Mouse (Mus musculus) lung, adult 18-20 months (tissue): ENCODE data around the gene Pdcd10.

Experiments
- DNase-seq, 2 experiments: peaks; one replicate each; pipeline ENCODE4 v3.0.0; 2022; ENCODE audit warnings: mixed read lengths in 2 of 2

Pdcd10 gene

GRCm38 (mm10) chr3:75556695-75557291 lies at the start of gene Pdcd10:
TSS of gene Pdcd10 (minus strand) at chr3:75556856.
- peak; percentile 100 for DNase-seq

DNA sequence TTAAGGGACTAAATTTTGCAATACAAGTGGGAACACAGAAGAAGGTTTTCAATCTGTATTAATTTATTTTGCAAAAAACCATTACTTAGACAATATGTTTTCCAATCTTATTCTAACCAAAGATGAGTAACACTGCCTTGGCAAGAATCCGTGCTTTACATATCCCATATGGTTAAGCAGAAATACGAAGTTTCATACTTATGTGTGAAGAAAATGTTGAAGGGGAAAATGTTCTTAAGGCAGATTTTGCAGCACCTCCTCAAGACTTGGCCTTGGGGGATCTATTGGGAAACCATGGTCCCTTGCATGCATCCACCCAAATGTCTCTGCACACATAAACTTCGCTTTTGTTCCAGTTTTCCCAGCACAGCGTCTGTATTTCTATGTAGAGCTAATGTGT lies 28.2 kb upstream of the Pdcd10 start:
- no peak for DNase-seq

DNA sequence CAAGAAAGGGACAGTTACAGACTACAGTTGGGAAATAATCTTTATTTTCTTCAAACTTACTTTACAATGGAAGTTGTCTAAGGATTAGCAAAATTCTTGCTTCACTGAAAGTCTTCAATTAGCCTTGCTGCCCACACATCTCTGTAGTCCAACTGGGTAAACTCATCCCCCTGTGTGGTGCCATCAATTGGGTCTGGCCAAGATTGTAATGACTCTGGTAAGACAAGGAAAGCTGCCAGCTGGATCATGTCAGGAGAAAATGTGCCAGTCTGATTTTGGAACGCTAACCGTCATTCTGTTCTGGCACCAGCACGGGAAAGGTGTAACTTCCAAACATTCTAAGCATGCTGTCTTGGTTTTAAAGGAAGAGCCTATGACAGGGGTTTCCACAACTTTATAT lies 26.6 kb upstream of the Pdcd10 start:
- DNase-seq: no peak

- DNase-seq: peak; percentile 12 to 15
Observed at GRCm38 (mm10) chr3:75579352-75579751, 22.7 kb upstream of the Pdcd10 start.

- no peak for DNase-seq
Observed at GRCm38 (mm10) chr3:75575582-75575981, 18.9 kb upstream of the Pdcd10 start.

- DNase-seq: no peak
Observed at GRCm38 (mm10) chr3:75574074-75574473, 17.4 kb upstream of the Pdcd10 start.

GRCm38 (mm10) chr3:75557292-75557691 lies 636 bp upstream of the Pdcd10 start, which contains the start of gene Serpini1:
TSS of gene Serpini1 (plus strand) at chr3:75557547.
- peak; percentile 93 for DNase-seq

DNA sequence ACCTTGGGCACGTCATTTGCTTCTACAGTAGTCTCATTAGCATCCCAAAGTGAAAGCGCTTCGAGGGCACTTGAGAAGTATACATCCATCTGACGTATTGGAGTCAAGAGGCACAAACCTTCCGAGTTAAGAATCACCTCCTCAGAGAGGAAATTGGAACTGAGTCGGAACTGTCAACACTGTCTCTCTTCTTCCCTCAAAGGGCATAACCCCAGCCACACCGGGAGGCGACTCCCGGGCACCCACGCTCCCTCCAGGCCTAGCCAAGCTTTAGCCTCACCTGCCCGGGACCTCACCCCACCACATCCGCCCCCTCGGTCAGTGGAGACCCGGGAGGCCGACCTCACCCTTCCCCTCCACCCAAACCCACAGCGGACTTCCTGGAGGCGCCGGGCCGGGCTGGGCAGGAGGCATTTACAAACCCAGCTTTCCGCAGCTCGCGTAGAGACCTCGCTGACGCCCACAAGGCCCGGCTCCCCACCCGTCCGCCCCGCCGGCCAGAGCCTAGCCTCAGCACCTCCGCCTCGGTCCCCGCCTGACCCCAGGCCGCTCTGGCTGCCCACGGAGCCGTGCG lies 448 bp downstream of the Pdcd10 start:
- DNase-seq: peak in 1 of 2 experiments; percentile 51

DNA sequence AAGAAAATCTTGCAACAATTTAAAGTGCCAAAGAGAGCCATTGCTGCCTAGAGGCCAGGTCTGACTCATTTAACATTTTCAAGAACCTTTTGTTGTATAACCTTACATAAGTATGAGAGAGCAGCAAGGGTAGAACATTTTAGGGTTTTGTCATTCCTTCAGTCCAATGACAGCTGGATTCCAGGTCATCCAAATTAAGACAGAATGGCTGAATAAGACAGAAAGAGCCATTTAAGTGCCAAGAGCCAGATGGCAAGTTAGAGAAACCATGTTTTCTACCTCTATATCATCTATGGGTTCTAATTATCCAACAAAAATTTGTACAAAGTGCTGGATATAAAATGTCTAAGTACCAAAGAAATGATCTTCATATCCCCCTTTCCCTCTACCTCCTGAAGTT lies 5.4 kb downstream of the Pdcd10 start:
- DNase-seq: no peak

GRCm38 (mm10) chr3:75544287-75544686 lies 12.4 kb downstream of the Pdcd10 start:
- no peak for DNase-seq

GRCm38 (mm10) chr3:75542852-75543251 lies 13.8 kb downstream of the Pdcd10 start:
- DNase-seq: no peak

- no peak for DNase-seq
Observed at GRCm38 (mm10) chr3:75541259-75541658, 15.4 kb downstream of the Pdcd10 start.

DNA sequence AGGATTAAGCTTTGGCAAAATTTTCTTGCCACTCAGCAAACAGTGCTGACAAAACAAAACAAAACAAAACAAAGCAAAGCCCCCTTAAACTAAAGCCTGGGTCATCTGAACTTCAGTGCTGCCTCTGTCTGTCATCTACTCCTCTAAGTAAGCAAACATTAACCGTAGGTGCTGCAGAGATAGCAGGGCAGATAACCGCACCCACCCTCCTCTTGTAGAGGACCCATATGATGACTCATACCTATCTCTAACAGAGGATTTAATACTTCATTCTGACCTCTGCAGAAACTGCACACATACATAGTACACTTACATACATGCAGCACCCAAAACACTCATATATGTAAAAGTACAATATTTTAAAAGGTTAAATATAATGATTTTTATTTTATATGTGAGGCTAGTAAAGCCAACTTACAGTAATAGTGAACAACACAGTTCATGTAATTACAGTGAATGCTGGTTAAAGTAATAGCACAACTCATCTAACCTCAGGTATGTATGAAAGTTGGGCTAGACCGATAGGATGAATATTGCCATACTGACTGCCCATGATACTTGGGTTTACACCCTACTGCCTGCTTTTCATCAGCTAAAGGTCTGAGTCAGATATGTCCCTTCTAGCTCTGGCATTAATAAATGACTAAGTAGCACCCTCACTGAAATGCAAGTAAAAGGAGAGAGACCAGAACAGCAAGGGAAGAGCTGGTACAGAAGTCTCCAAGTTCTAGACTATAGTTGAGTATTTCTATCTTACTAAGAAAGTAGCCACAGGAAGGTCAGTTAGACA lies 22.4 kb downstream of the Pdcd10 start:
- DNase-seq: no peak

DNA sequence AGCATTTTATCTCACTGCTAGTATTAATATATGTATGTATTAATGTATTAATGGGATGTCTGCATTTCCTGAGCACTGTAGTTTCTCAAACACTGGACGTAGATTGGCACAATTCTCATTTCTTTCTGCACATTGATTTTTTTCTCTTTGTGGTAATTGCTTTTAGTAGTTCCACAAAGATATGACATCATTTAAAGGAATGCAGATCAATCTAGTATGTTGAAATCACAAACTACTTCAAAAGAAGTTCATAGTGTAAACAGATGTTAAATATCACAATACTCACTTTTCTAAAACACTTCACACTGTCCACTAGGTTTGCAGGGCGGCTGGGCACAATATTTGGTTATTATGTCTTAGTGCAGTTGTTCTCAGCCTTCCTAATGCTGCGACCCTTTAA lies 25.6 kb downstream of the Pdcd10 start:
- DNase-seq: no peak

- DNase-seq: no peak
Observed at GRCm38 (mm10) chr3:75522527-75522926, 34.1 kb downstream of the Pdcd10 start.

DNA sequence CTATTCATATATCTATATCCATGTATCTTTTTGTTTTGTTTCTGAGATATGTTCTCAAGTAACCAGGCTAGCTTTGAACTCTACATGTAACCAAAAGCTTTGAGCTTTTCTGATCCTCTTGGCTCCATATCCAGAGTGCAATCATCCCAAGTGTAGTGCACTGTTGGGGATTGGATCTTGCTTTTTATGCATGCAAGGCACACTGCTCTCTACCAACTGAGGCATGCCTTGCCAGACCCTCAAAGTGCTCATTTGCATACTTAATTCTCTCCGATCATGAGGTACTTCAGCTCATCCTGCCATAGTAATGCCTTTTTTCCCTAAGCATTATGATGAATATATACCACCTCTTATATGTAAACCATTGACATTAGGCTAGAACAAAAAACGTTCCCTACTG lies 35.3 kb downstream of the Pdcd10 start:
- DNase-seq: no peak

DNA sequence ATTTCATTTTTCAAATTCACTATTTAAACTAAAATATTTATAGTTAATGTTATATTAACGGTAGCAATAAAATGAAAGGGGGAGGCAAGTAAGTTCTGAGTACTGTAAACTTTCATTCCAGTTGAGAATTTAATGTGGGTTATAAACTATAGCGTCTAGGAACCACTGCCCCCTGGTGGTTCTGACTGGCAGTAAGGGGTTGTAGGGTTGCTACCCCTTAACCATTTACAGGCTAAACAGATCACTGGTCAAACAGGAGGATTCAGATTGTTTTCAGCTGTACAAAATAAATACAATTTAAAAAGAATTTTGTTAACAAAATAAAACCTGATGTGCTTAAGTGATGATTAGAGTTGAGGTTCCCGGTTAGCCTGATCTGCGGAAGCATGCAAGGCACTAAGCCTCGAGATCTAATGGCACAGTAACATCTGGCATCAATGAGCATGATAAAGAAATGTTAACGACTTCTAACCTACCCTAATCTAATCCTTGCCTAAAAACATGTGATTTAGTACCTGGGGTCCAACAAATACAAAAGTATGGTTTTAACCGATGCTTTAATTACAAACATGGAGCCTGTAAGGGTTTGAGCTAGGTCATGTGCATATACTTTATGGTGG lies 38.9 kb downstream of the Pdcd10 start:
- peak; percentile 31 to 36 for DNase-seq

- peak in 1 of 2 experiments; percentile 11 for DNase-seq
Observed at GRCm38 (mm10) chr3:75498961-75499960, 57.4 kb downstream of the Pdcd10 start.

GRCm38 (mm10) chr3:75492913-75493312 lies 63.7 kb downstream of the Pdcd10 start:
- DNase-seq: peak in 1 of 2 experiments; percentile 8

GRCm38 (mm10) chr3:75482056-75482455 lies 74.6 kb downstream of the Pdcd10 start, which contains the start of gene Wdr49:
TSS of gene Wdr49 (minus strand) at chr3:75482156.
- DNase-seq: no peak

GRCm38 (mm10) chr3:75475106-75475505 lies 81.5 kb downstream of the Pdcd10 start:
- no peak for DNase-seq

- DNase-seq: no peak
Observed at GRCm38 (mm10) chr3:75474657-75475056, 82.0 kb downstream of the Pdcd10 start.
